Mouse (Mus musculus) lung, adult 2 months (tissue): ENCODE results near the gene Fbxo24.

Experiments used
- CTCF ChIP-seq: fragments of 200-500 bp; IDR thresholded peaks from 2 replicates; pipeline ENCODE4 v1.5.1; 2011; ENCODE audit warnings: mild to moderate bottlenecking, low read length, control low read depth; ENCODE audit not compliant: insufficient read depth
- POLR2A ChIP-seq: fragments of 200-500 bp; IDR thresholded peaks from 2 replicates; pipeline ENCODE4 v1.6.1; 2011; ENCODE audit warnings: low read depth, mild to moderate bottlenecking, control low read depth, low read length, borderline replicate concordance; ENCODE audit errors: extremely low read depth

DNA sequence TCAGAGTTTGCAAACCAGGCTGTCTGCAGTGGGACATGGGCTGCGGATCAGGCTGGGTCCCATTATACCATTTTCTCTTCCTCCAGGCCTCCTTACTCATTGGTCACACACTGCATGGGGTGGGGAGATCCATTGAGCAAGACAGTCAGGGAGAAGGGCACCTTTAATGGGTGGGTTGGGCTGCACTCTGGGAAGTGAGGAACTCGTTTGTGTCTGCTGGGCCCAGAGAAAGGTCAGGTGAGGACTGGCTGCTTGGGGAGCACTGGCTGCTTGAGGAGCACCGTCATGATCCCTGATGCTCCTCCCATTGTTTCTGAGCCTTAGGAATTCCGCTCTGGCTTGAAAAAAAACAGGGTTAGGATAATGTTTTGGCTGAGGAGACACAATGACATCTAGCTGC, 14.1 kb upstream of the Fbxo24 start:
- TF ChIP-seq CTCF = no peak
- no peak for TF ChIP-seq POLR2A
